Mouse (Mus musculus): ENCODE results near the gene Pde4a.

- TF ChIP-seq CTCF (IDR thresholded peaks at IDR 0.05; ENCODE audit: control insufficient read depth, insufficient read depth, insufficient read length) (no peak), CEBPB (IDR thresholded peaks at IDR 0.05; ENCODE audit: low read depth) (no peak), USF1 (IDR thresholded peaks at IDR 0.05; ENCODE audit: low read depth) (no peak), MAX (IDR thresholded peaks at IDR 0.05) (no peak)
These were observed 43.1 kb downstream of the Pde4a start for GRCm38 (mm10) chr9:21208626-21209025.

Measured in C2C12 (cell line).